Mouse (Mus musculus) liver, adult 2 months (tissue): ENCODE results near the gene Znrf3.

Experiments used
- CTCF ChIP-seq: fragments of 200-500 bp; IDR thresholded peaks from 2 replicates; pipeline ENCODE4 v1.5.1; 2011; ENCODE audit warnings: low read depth, low read length, control low read depth
- POLR2A ChIP-seq: fragments of 200-500 bp; IDR thresholded peaks from 2 replicates; pipeline ENCODE4 v1.6.1; 2011; ENCODE audit warnings: low read length, control low read depth; ENCODE audit not compliant: insufficient read depth; ENCODE audit errors: extremely low read depth

DNA sequence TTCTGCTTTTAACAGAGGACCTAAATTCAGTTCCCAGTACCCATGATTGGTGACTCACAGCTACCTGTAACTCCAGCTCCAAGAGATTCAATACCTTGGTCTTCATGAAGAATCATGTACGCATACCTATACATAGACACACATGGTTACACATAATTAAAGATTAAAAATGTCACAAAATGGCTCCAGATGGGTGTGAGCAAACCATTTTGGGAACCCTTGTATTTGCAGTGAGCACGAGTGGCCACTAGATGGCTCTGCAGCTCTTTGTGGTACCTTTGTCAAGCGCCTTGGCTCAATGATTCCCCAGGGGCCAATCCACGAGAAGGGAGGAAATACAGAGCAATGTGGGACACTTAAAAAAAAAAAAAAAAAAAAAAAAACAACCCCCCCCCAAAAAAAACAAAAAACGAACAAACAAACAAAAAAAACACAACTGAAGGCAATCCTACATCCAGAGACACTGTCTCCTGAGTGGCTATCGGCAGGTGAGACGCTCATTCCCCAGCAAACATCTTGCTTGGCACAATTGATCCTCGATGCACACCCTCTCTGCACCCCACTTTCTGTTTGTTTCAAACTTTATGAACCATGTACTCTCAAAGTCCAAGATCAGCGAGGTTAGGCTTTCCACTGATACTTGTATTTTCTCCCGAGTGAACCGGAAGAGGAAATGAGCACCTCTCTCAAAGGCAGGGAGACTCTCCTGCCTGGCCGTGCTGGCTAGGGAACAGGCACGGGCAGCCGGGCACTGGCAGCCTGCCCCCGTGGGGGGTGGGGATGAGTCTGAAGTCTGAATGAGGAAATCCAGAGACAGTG, 40.8 kb upstream of the Znrf3 start:
- TF ChIP-seq CTCF (peak; percentile 83), POLR2A (no peak)
